1 mouse cellular context compared by ENCODE assay signal in genomic region chr3:22300553-22300952, GRCm38 (mm10).
TF ChIP-seq lines count a peak whose summit lies in the region.

No protein-coding gene starts in this region.

TF ChIP-seq in CH12.LX, 34 proteins besides CTCF, POLR2A, EP300 and RAD21 (continued from another document):
- TF ChIP-seq ZC3H11A (IDR thresholded peaks at IDR 0.05; ENCODE audit: low read depth, low read length): no peak
- TF ChIP-seq SIN3A (IDR thresholded peaks at IDR 0.05; ENCODE audit: low read length): no peak
